Mouse (Mus musculus) stomach, embryonic 14.5 days (tissue): ENCODE measurements at regions not wholly inside any gene's neighbourhood (a gene's known extent, or its start where the extent isn't known, plus 50 kb on each side); places are given as distances from the start of the nearest gene placed in this dataset.

Source experiments
- ATAC-seq: fragments of 200-750 bp; cut with Nextera tagmentation; 2 replicates; pipeline ENCODE4 v1.8.0; 2017; ENCODE audit warnings: low read depth, moderate TSS enrichment; ENCODE audit not compliant: insufficient number of reproducible peaks, insufficient read depth, low FRiP score
- H3K27ac ChIP-seq: fragments of 300-500 bp; sonication (generic); 2 replicates; pipeline ENCODE4 v1.5.1; 2014; ENCODE audit warnings: mild to moderate bottlenecking, low read length, moderate library complexity, mixed read lengths
- H3K27me3 ChIP-seq: fragments of 300-500 bp; sonication (generic); 2 replicates; pipeline ENCODE4 v1.6.1; 2014; ENCODE audit warnings: low read length, control low read depth, mixed read lengths; ENCODE audit not compliant: control insufficient read depth, insufficient read depth
- H3K36me3 ChIP-seq: fragments of 300-500 bp; sonication (generic); 2 replicates; pipeline ENCODE4 v1.6.1; 2014; ENCODE audit warnings: mild to moderate bottlenecking, control low read depth, low read length, moderate library complexity, mixed read lengths; ENCODE audit not compliant: control insufficient read depth, insufficient read depth
- H3K4me1 ChIP-seq: fragments of 300-500 bp; sonication (generic); 2 replicates; pipeline ENCODE4 v1.6.1; 2014; ENCODE audit warnings: low read length, control low read depth, mixed read lengths; ENCODE audit not compliant: control insufficient read depth, insufficient read depth
- H3K4me2 ChIP-seq: fragments of 300-500 bp; sonication (generic); replicated peaks from 2 replicates; pipeline ENCODE4 v1.6.1; 2014; ENCODE audit warnings: low read depth, low read length, control low read depth
- H3K4me3 ChIP-seq: fragments of 300-500 bp; sonication (generic); 2 replicates; pipeline ENCODE4 v1.5.1; 2014; ENCODE audit warnings: low read depth, low read length, control low read depth
- H3K9ac ChIP-seq: fragments of 300-500 bp; sonication (generic); replicated peaks from 2 replicates; pipeline ENCODE4 v1.6.1; 2014; ENCODE audit warnings: low read depth, mild to moderate bottlenecking, control low read depth, low read length, moderate library complexity, mixed read lengths
- H3K9me3 ChIP-seq: fragments of 300-500 bp; sonication (generic); 2 replicates; pipeline ENCODE4 v1.6.1; 2016; ENCODE audit warnings: low read depth, low read length, control low read depth; ENCODE audit not compliant: control insufficient read depth
- WGBS: fragments of 180-500 bp; shearing (Covaris S2); extraction: QIAGEN DNeasy Blood & Tissue Kit; methylation state at CpG from one replicate; pipeline ENCODE4 v1.1.7; 2014; 5-methylcytosine and 5-hydroxymethylcytosine counted together

GRCm38 (mm10) chr15:56166236-56166635 lies 1311.2 kb downstream of the Slc22a22 start:
- no peak for ATAC-seq
- Histone ChIP-seq H3K36me3 (no peaks in the 10 kb centered on the region), H3K27ac (no peak overlapping the region), H3K9ac (no peak overlapping the region), H3K27me3 (no peaks in the 10 kb centered on the region), H3K4me3 (no peak overlapping the region), H3K4me1 (no peaks in the 10 kb centered on the region), H3K9me3 (no peaks in the 10 kb centered on the region), H3K4me2 (no peak overlapping the region)
- 75% methylated on average over 6 of the region's 6 CpGs for WGBS

GRCm38 (mm10) chr15:56158726-56159125 lies 1318.7 kb downstream of the Slc22a22 start:
- H3K27ac ChIP-seq, result no peak overlapping the region
- no peak for ATAC-seq
- 55% methylated on average over 2 of the region's 2 CpGs for WGBS
- no peaks in the 10 kb centered on the region for H3K9me3 ChIP-seq
- no peaks in the 10 kb centered on the region for H3K36me3 ChIP-seq
- H3K27me3 ChIP-seq, result no peaks in the 10 kb centered on the region
- no peak overlapping the region for H3K4me2 ChIP-seq
- no peak overlapping the region for H3K4me3 ChIP-seq
- no peaks in the 10 kb centered on the region for H3K4me1 ChIP-seq
- no peak overlapping the region for H3K9ac ChIP-seq

GRCm38 (mm10) chr15:56139451-56139850 lies 1338.0 kb downstream of the Slc22a22 start:
- Histone ChIP-seq H3K9ac (no peak overlapping the region), H3K4me2 (no peak overlapping the region), H3K27me3 (no peaks in the 10 kb centered on the region), H3K4me1 (no peaks in the 10 kb centered on the region), H3K9me3 (no peaks in the 10 kb centered on the region), H3K27ac (no peak overlapping the region), H3K36me3 (no peaks in the 10 kb centered on the region), H3K4me3 (no peak overlapping the region)
- WGBS, result 89% methylated on average over 3 of the region's 3 CpGs
- no peak for ATAC-seq

GRCm38 (mm10) chr15:56136420-56136970 lies 1340.9 kb downstream of the Slc22a22 start:
- Histone ChIP-seq H3K4me2 (no peak overlapping the region), H3K4me3 (no peak overlapping the region), H3K9ac (no peak overlapping the region), H3K27ac (no peak overlapping the region), H3K27me3 (no peaks in the 10 kb centered on the region), H3K9me3 (no peaks in the 10 kb centered on the region), H3K4me1 (no peaks in the 10 kb centered on the region), H3K36me3 (no peaks in the 10 kb centered on the region)
- 85% methylated on average over 7 of the region's 7 CpGs for WGBS
- ATAC-seq, result no peak

- no peak overlapping the region for H3K4me2 ChIP-seq
- no peaks in the 10 kb centered on the region for H3K4me1 ChIP-seq
- no peaks in the 10 kb centered on the region for H3K27me3 ChIP-seq
- no peak for ATAC-seq
- no peak overlapping the region for H3K27ac ChIP-seq
- no peak overlapping the region for H3K9ac ChIP-seq
- H3K9me3 ChIP-seq, result no peaks in the 10 kb centered on the region
- WGBS, result 87% methylated on average over 1 of the region's 1 CpGs
- no peak overlapping the region for H3K4me3 ChIP-seq
- no peaks in the 10 kb centered on the region for H3K36me3 ChIP-seq
These were observed 1349.4 kb downstream of the Slc22a22 start for GRCm38 (mm10) chr15:56128029-56128428.

- H3K9me3 ChIP-seq, result no peaks in the 10 kb centered on the region
These were observed 1357.9 kb downstream of the Slc22a22 start for GRCm38 (mm10) chr15:56119287-56120065.

GRCm38 (mm10) chr15:56108313-56108712 lies 1369.1 kb downstream of the Slc22a22 start:
- Histone ChIP-seq H3K4me3 (no peak overlapping the region), H3K27me3 (no peaks in the 10 kb centered on the region), H3K4me2 (no peak overlapping the region), H3K4me1 (0 out of 2 replicates have a peak, but pooled peaks cover 6% of the 10 kb centered on the region), H3K9ac (no peak overlapping the region), H3K9me3 (no peaks in the 10 kb centered on the region), H3K36me3 (no peaks in the 10 kb centered on the region), H3K27ac (no peak overlapping the region)
- ATAC-seq, result no peak
- WGBS, result 36% methylated on average over 2 of the region's 2 CpGs

More at GRCm38 (mm10) chr15:56119287-56120065, 1357.9 kb downstream of the Slc22a22 start:
- no peak overlapping the region for H3K4me3 ChIP-seq
- no peaks in the 10 kb centered on the region for H3K36me3 ChIP-seq
- no peaks in the 10 kb centered on the region for H3K4me1 ChIP-seq
- H3K27me3 ChIP-seq, result no peaks in the 10 kb centered on the region
- no peak overlapping the region for H3K4me2 ChIP-seq
- no peak overlapping the region for H3K9ac ChIP-seq
- H3K27ac ChIP-seq, result no peak overlapping the region
- no peak for ATAC-seq

- Histone ChIP-seq H3K27ac (no peak overlapping the region), H3K4me2 (no peak overlapping the region)
These were observed 1369.7 kb downstream of the Slc22a22 start for GRCm38 (mm10) chr15:56107719-56108118.

More at GRCm38 (mm10) chr15:56107719-56108118, 1369.7 kb downstream of the Slc22a22 start:
- H3K36me3 ChIP-seq, result no peaks in the 10 kb centered on the region
- 0 out of 2 replicates have a peak, but pooled peaks cover 6% of the 10 kb centered on the region for H3K4me1 ChIP-seq
- H3K9ac ChIP-seq, result no peak overlapping the region
- no peak for ATAC-seq
- WGBS, result 42% methylated on average over 4 of the region's 4 CpGs
- no peaks in the 10 kb centered on the region for H3K9me3 ChIP-seq
- H3K27me3 ChIP-seq, result no peaks in the 10 kb centered on the region
- H3K4me3 ChIP-seq, result no peak overlapping the region
